Mouse (Mus musculus) brown adipose tissue, adult 24 weeks (tissue): Measurements from ENCODE around the gene Esr1. TPM values are rescaled to one million over a fixed set of nuclear protein-coding genes. Genes with fewer than 3 reads are reported as not detected.
A peak's percentile ranks its signal among the peaks of the same experiment; 100 is the strongest.
"Not testable (repeated sequence)": the region's sequence is repeated elsewhere in the genome, so short reads cannot be mapped to it uniquely, and the experiment has no call there.

Experiments used
- H3K27ac ChIP-seq: fragments of 200-500 bp; replicated peaks from 2 replicates; pipeline ENCODE4 v1.5.1; 2012; ENCODE audit warnings: low read depth, mild to moderate bottlenecking, low read length
- H3K4me1 ChIP-seq: fragments of 200-500 bp; 2 replicates; pipeline ENCODE4 v1.6.1; 2012; ENCODE audit warnings: low read length, mixed read lengths; ENCODE audit not compliant: control insufficient read depth, insufficient read depth, insufficient read length
- H3K4me3 ChIP-seq: fragments of 200-500 bp; 2 replicates; pipeline ENCODE4 v1.5.1; 2012; ENCODE audit warnings: low read depth, mild to moderate bottlenecking, low read length, moderate library complexity; ENCODE audit not compliant: insufficient read depth
- polyA plus RNA-seq: library from polyadenylated mRNA; stranded (reverse); fragments of >200 nt; gene quantifications from 2 replicates; pipeline ENCODE4 v1.2.4, GENCODE M21; 2012; ENCODE audit not compliant: missing spikeins, insufficient read depth, insufficient read length

Gene Esr1
- polyA plus RNA-seq, 1 experiment: 11.3 TPM

DNA sequence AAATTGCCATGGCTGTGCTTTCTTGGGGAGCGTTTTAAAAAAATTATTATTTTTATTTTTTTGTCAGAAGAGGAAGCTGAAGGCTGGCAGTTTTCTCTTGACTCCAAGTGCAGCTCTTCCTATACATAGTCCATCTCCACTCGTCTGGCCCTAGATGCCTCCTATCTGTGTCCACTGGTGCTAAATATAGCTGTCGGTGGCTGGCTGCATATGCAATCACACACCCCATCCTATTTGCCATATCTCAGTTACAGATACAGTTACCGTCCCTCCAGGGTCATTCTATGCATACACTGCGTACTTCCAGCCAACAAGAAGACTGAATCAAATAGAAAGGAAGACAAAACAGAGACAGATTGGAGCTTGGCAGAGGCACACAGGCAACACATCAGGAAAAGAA is 100.0 kb downstream of the Esr1 start:
- peak overlapping the region; percentile 69 for H3K4me3 ChIP-seq
- no peak overlapping the region for H3K27ac ChIP-seq
- H3K4me1 ChIP-seq: no peaks in the 10 kb centered on the region

DNA sequence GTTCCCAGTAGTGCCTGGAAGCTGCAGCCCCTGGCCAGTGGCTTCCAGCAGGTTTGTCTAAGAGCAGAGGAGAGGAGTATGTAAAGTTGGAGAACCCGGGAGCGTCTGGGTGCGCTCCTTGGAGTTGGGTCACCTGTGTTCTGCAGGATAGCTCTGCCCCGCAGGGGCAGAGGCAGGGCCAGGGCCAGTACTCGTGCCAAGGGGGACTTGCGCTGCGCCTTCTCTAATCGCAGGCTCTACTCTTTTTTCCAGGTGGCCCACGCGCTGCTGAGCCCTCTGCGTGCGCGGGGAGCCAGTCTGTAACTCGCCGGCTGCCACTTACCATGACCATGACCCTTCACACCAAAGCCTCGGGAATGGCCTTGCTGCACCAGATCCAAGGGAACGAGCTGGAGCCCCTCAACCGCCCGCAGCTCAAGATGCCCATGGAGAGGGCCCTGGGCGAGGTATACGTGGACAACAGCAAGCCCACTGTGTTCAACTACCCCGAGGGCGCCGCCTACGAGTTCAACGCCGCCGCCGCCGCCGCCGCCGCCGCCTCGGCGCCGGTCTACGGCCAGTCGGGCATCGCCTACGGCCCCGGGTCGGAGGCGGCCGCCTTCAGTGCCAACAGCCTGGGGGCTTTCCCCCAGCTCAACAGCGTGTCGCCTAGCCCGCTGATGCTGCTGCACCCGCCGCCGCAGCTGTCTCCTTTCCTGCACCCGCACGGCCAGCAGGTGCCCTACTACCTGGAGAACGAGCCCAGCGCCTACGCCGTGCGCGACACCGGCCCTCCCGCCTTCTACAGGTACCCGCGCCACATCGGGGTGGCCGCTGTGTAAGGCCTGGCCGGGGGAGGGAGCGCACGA is 100.9 kb downstream of the Esr1 start:
- H3K4me3 ChIP-seq: peak overlapping the region; percentile 69
- no peak overlapping the region for H3K27ac ChIP-seq
- no peaks in the 10 kb centered on the region for H3K4me1 ChIP-seq

DNA sequence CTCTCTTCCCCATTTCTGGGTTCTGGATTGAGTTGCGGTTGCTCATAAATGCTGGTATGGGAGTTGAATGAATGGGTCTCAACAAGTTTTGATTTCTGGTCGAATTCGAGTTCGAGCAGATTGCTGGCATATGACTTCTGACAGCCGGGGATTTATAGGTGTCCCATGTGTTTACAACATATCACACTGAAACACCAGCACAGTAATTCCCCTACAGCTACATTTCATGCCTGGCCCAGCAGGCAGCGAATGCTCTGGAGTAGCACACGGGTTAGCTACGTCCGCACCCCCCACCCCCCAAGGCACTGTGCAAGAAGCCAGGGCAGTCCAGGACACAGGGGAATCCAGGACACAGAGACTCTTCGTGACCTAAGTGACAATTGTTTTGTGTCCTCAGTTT is 102.0 kb downstream of the Esr1 start:
- peak overlapping the region; percentile 34 for H3K4me3 ChIP-seq
- no peaks in the 10 kb centered on the region for H3K4me1 ChIP-seq
- 0 out of 2 replicates have a peak overlapping the region, but pooled peaks have one; percentile 10 for H3K27ac ChIP-seq

DNA sequence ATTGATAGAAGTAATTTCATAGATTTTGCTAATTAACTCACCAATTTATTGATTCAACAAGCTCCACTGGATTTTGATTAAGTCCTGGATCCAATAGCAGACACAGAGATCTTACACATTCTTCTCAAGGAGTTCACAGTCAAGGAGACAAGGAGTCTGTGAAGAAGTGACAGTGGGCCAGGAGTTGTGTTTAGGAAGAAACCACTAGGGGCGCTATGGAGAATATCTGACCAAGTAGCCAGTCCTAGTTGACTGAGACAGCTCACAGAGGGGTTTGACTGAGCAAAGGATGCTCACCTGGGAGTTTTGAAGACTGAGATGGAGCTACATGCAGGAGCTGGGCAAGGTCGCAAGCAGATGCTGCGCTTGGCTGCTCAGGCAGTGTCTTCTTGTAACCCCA is 113.5 kb downstream of the Esr1 start:
- H3K4me3 ChIP-seq: no peak overlapping the region
- no peak overlapping the region for H3K27ac ChIP-seq
- no peaks in the 10 kb centered on the region for H3K4me1 ChIP-seq

DNA sequence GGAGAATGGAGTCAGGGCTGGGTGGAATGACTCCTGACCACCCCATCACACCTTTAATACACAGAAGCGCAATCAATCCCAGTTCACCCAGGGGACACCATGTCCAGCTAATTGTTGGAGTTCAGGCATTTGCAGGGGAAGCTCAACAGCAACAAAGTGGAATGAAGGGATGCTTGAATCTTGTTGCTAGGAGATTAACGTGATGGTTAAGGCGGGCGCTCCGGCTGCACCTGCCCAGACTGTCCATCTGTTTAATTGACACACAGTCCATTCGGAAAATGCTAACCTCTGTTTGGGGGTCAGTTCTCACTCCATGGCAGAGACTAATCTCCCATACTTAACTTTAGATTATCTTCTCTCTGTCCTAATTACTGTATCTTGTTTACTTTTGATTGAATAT is 114.7 kb downstream of the Esr1 start:
- Histone ChIP-seq H3K4me3 (no peak overlapping the region), H3K4me1 (no peaks in the 10 kb centered on the region), H3K27ac (no peak overlapping the region)

DNA sequence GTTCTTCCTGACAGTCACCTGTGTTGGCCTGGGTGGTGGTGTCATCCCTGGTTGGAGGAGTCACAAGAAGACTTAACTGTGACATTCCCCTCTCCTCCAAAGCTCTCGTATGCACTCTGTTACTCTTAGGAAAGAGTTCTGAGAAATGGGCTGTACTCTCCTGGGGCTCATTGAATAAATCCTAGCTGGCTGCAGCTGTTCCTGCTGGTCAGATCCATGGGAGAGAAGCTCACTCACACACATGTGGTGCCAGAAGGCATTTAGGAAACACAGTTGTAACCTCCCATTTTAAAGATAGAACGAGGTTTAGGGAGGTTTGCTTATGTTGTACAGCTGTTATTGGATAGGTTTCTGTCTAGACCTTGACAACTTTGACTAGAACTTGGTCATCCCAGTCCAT is 120.9 kb downstream of the Esr1 start:
- no peak overlapping the region for H3K27ac ChIP-seq
- no peaks in the 10 kb centered on the region; the same call in 1 of the 2 replicates for H3K4me1 ChIP-seq
- H3K4me3 ChIP-seq: no peak overlapping the region

DNA sequence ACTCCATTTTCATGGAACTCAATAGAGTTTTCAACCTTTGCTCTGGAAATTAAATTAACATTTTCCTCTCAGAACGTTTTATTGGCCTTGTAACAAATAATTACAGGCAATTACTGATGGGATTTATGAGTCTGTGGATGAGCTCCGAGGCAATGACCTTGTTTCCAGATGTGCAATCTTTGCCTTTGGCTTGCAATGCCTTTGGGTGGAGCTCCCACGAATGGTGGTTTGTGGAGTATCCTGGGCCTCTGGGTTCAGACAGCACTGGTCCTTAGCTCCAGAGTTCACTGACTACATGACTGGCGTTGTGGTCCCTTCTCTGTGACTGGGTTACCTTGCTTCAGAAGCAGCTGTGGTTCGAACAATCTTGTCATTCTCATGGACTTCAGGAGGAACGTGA is 122.6 kb downstream of the Esr1 start:
- Histone ChIP-seq H3K4me3 (no peak overlapping the region), H3K4me1 (no peaks in the 10 kb centered on the region; the same call in 1 of the 2 replicates), H3K27ac (no peak overlapping the region)

DNA sequence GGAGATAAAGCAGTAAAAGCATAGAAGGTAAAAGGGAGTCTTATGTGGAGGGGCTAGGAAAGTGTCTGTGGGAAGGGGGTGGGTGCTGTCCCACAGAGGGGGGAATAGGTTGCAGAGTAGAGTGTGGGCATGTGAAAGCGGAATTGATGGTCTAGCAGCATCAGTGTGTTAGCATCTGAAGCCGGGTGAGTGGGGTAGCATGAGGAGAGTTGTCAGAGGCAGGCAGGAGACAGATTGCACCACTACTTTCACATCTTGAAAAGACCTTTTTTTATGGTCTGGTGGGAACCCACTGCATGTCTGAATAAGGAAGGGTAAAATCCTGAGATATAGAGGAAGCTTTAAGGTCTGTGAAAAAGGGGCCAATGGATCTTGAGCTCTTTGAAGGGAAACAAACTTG is 123.5 kb downstream of the Esr1 start:
- Histone ChIP-seq H3K27ac (no peak overlapping the region), H3K4me3 (no peak overlapping the region), H3K4me1 (no peaks in the 10 kb centered on the region; the same call in 1 of the 2 replicates)

DNA sequence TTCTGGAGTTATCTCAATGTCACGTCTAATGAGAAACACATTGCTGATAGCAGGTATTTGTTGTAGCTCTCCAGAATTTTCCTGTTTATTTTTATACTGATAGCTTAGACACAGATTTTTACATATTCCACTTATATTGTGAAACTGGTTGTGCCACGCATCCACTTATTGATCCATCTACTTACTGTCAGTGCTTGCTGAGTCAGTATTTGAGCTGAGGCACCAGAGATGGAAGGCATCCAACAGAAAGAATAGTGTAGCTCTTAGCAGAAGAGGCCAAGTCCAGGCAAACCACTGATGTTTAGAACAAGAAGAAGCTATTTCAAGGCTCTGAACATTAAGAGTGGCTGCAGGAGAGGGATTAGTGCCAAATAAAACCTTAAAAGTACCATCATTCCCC is 126.9 kb downstream of the Esr1 start:
- Histone ChIP-seq H3K4me3 (no peak overlapping the region), H3K4me1 (no peaks in the 10 kb centered on the region), H3K27ac (no peak overlapping the region)

DNA sequence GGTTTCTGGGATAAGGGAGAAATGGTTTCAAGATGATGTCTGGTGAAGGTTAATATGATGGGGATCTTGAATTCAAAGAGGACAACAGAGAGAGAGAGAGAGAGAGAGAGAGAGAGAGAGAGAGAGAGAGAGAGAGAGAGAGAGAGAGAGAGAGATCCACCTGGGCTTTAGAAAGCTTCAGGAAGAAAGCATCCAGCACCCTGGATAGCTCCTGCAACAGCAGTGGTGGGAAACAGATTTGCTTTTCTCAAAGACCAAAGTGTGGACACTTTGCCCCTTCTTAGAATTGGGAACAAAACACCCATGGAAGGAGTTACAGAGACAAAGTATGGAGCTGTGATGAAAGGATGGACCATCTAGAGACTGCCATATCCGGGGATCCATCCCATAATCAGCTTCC is 139.7 kb downstream of the Esr1 start:
- H3K4me1 ChIP-seq, H3K4me3 ChIP-seq: not testable (repeated sequence)

DNA sequence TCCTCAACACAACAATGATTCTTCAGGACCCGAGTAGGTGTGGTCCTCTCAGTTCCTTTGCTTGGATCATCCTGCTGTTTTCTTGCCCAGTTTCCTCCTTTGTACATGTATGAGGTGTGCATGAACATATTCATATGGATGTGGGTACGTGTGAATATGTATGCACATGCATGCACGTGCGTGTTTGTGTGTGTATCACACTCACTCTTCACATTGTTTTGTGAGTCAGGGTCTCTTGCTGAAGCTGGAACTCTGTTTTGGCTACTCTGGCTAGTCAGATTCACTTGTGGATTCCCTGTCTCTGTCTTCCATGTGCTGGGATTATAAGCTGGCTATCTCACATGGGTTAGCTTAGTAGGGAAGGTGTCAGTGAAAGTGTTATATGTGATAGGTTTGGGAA is 141.6 kb downstream of the Esr1 start:
- Histone ChIP-seq H3K4me3 (no peak overlapping the region), H3K27ac (no peak overlapping the region), H3K4me1 (no peaks in the 10 kb centered on the region)

More for the DNA sequence above, 139.7 kb downstream of the Esr1 start:
- H3K27ac ChIP-seq: not testable (repeated sequence)

DNA sequence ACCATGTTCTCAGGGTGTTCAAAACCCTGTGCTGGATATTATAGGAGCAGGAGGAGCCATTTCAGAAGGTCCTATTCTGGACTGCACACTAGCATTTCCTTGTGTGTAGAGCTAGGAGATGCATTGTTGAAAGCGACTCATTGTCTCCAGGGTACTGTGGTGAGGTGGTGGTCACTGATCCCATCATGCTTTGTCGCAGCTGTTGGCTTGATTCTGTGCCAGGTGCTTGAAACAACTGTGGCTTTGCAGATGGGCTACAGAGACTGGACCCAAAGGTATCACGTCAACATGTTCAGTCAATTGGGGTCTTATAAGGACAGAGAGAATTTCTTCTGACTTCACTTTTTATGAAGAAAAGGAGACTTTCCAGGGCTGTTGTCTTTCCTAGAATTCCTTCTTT is 164.1 kb downstream of the Esr1 start:
- Histone ChIP-seq H3K27ac (no peak overlapping the region), H3K4me1 (no peaks in the 10 kb centered on the region), H3K4me3 (no peak overlapping the region)

DNA sequence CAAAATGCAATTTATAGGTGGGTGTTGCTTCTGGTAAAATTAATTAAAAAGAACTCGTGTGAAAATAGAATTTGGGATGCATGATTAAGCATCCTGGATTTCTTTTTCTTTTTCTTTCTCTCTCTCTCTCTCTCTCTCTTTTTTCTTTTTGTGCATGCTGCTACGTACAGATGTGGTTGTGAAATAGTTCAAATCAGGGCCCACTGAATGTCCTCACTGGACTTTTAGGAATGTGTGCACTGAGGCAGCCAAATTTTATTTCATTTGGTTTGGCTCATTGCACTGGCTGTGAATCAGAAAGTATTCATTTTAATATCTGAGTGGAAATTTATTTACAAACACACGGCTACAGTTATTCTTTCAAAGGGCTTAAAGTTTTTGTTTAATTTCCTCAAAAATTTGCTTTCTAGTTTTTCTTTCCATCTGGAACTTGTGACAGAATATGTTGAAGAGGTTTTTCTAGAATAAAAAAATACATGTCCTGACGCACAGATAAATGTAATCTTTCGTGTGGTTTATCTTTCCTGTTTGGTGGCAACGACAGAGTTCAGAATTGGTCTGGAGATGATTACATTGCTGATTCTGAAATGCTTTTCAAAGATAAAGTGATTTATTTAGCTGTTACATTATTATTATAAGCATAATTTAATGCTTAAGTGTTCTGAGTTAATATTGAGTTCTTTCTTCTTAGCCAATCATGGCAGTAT is 164.8 kb downstream of the Esr1 start:
- Histone ChIP-seq H3K27ac (no peak overlapping the region), H3K4me3 (no peak overlapping the region), H3K4me1 (no peaks in the 10 kb centered on the region)

DNA sequence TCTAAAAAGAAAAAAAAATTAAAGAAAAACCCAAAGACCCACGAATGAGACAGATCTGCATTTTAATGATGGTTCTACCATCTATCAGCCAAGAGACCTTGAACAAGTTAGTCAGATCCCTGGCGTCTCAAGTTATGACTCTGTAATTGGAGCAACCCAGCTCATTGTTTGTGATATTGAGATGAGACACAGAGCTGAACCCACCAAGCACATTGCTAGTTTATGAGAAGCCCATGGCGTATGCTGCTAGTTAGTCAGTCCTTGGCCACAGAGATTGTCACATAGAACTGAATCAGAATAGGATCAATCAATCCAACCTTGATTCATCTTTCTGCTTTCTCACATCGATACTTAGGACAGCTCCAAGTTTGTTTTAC is 165.3 kb downstream of the Esr1 start:
- no peaks in the 10 kb centered on the region for H3K4me1 ChIP-seq
- H3K27ac ChIP-seq: no peak overlapping the region
- H3K4me3 ChIP-seq: no peak overlapping the region

DNA sequence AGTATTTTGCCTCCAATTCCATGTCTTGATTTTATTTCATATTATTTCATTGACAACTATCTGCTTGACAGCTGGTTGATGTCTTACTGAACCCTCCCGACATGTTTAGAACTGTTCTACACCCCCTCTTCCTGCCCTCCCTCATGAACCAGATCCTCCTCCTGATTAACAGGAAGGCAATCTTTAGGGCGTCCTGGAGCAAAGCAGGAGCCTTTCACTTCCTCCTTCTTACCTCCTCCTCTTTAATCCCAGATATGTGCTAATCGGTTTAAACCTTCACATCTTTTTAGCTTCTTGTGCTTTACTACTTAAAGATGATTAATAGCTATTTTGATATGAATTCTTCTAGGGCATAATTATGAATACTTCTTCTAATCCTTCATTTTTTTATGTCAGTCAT is 166.6 kb downstream of the Esr1 start:
- no peaks in the 10 kb centered on the region for H3K4me1 ChIP-seq
- H3K27ac ChIP-seq: no peak overlapping the region
- no peak overlapping the region for H3K4me3 ChIP-seq

DNA sequence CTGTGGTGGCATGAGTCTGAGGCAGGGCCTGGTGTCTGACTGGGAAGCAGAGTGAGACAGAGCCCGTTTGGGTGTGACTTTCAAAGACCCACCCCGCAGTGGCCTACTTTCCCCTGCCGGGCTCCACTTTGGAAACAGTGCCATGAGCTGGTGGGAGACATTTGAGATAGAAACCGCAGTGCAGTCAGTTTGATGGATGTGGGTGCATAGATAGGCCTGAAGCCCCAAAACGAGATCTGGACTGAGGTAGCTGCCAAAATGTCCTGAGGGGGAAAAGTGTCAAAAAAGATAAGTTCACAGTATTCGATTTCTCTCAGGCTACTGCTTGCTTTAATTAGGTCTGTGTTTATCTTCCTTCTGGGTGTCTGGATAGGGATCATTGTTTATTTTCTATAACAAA is 169.5 kb downstream of the Esr1 start:
- no peaks in the 10 kb centered on the region for H3K4me1 ChIP-seq
- H3K27ac ChIP-seq: no peak overlapping the region
- H3K4me3 ChIP-seq: no peak overlapping the region
